Mouse (Mus musculus) testis, adult 2 months (tissue): ENCODE data around the gene 5330417H12Rik.

Experiments
- CTCF ChIP-seq: fragments of 200-500 bp; IDR thresholded peaks from 2 replicates; pipeline ENCODE4 v1.5.1; 2012; ENCODE audit warnings: low read depth, mild to moderate bottlenecking, inconsistent platforms, low read length, moderate library complexity; ENCODE audit not compliant: control insufficient read depth, insufficient read depth, insufficient replicate concordance
- POLR2A ChIP-seq: fragments of 200-500 bp; IDR thresholded peaks from 2 replicates; pipeline ENCODE4 v1.6.1; 2012; ENCODE audit warnings: low read depth, mild to moderate bottlenecking, inconsistent platforms, low read length, moderate library complexity; ENCODE audit not compliant: control insufficient read depth

DNA sequence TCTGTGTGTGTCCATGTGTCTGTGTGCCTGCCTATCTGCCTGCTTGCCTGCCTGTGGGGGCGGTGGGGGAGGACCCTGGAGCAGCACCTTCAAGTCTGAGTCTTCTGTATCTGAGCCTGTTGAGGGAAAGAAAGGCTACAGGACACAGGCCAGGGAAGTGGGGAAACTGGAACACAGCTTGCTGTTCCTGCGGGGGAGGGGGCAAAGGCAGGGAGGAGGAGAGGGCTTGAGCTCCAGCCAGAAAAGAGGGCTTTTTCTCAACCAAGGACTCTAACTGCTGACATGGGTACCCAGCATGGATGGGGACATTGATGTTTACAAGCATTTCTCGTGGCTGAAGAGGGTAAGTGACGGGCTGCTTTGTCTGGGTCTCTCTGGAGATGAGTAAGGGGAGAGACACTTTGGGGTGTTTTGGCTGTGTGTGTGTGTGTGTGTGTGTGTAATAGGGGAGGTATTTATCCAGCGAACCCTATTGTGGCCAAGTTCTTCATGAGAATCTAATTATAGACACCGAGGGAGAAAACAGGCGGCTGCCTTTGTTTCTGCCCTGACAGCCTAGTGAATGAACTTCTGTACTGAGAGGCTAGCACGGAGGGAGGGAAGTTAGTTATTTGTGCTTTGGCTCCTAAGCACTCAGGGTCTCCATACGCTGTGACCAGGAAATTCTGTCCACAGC lies 40.8 kb upstream of the 5330417H12Rik start:
- TF ChIP-seq CTCF (no peak), POLR2A (no peak)
